8 mouse cellular contexts compared by ENCODE assay signal in the genomic region with DNA sequence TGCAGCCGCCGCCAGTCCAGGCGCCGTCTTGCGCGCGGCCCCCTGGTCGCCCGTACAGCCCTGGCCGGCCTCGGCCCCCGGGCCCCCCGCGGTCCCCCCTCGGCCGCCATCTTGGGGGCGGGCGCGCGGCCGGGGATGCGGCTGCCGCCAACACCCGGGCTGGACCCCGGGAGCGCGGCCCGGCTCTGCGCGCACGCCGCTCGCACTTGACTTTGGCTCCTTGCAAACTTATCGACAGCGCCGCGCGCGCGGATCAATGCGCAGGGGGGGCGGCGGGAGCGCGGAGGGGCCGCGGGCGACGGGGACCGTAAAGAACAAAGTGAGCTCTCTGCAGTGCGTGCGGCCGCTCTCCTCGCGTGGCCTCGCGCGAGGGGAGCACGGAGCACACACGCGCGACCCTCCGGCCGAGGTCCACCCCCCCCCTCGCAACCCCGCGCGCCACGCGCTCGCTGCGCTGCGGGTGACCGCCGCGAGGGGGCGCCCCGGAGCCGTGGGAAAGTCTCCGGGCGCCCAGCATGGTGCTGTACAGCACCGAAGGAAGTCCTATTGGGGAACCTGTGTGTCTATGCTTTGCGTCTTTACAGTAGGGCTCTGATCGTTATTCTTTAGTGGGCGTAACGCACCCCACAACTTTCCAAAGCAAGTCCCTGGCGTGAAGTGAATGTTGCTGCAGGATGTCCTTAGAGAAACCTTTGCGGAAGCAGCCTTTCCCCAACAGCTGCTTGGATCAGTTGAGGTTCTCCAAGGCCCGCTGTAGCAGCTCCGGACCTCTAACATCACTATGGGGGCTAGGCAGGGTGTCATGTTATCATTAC. TPM values are rescaled to one million over a fixed set of nuclear protein-coding genes. Genes with fewer than 3 reads are reported as not detected.
DNase-seq lines count a peak whose midpoint lies in the region; ATAC-seq and TF ChIP-seq lines count a peak whose summit lies in the region.

A gene (minus strand): TSS at position 86 of the 815 bp plus-strand sequence.

- no peaks in the 10 kb centered on the region for H3K4me1 ChIP-seq in brown adipose tissue, adult 24 weeks (ENCODE audit: control insufficient read depth, insufficient read depth, insufficient read length, low read length)
- peaks cover 66% of the 10 kb centered on the region for H3K4me1 ChIP-seq in forebrain, embryonic 13.5 days
- peaks cover 10% of the 10 kb centered on the region for H3K4me1 ChIP-seq in heart, postnatal 0 days (ENCODE audit: control insufficient read depth, insufficient read depth)
- H3K4me1 ChIP-seq in liver, embryonic 15.5 days (replicated peaks), result peaks cover 21% of the 10 kb centered on the region
- H3K4me1 ChIP-seq in neural tube, embryonic 11.5 days (ENCODE audit: control insufficient read depth, insufficient read depth, low read length), result peaks cover 28% of the 10 kb centered on the region
- peaks cover 21% of the 10 kb centered on the region for H3K4me1 ChIP-seq in stomach, embryonic 16.5 days (ENCODE audit: control insufficient read depth, insufficient read depth, low read length)

- H3K4me2 ChIP-seq in forebrain, embryonic 13.5 days, result peak within 1 kb of the TSS; percentile 89
- peak within 1 kb of the TSS; percentile 78 for H3K4me2 ChIP-seq in heart, postnatal 0 days (ENCODE audit: low read depth, low read length)
- peak within 1 kb of the TSS; percentile 73 for H3K4me2 ChIP-seq in liver, embryonic 15.5 days
- H3K4me2 ChIP-seq in neural tube, embryonic 11.5 days (ENCODE audit: low read depth), result peak within 1 kb of the TSS; percentile 73
- peak within 1 kb of the TSS; percentile 83 for H3K4me2 ChIP-seq in stomach, embryonic 16.5 days (ENCODE audit: low read depth, low read length)

- H3K36me3 ChIP-seq in forebrain, embryonic 13.5 days (ENCODE audit: poor library complexity, severe bottlenecking), result no peaks in the 10 kb centered on the region
- no peaks in the 10 kb centered on the region for H3K36me3 ChIP-seq in heart, postnatal 0 days (replicated peaks; ENCODE audit: control insufficient read depth, insufficient read depth, low read length)
- no peaks in the 10 kb centered on the region for H3K36me3 ChIP-seq in liver, embryonic 15.5 days (replicated peaks)
- no peaks in the 10 kb centered on the region for H3K36me3 ChIP-seq in neural tube, embryonic 11.5 days (ENCODE audit: control insufficient read depth, insufficient read depth, low read length)
- H3K36me3 ChIP-seq in stomach, embryonic 16.5 days (ENCODE audit: control insufficient read depth, insufficient read depth, low read length), result no peaks in the 10 kb centered on the region

- WGBS in forebrain, embryonic 13.5 days, result under 1% methylated on average over 79 of the region's 90 CpGs
- WGBS in heart, postnatal 0 days, result 1% methylated on average over 57 of the region's 90 CpGs
- under 1% methylated on average over 90 of the region's 90 CpGs for WGBS in liver, embryonic 15.5 days (ENCODE audit: insufficient replicate concordance)
- under 1% methylated on average over 74 of the region's 90 CpGs for WGBS in neural tube, embryonic 11.5 days
- WGBS in stomach, embryonic 16.5 days, result 1% methylated on average over 90 of the region's 90 CpGs

- DNase-seq in CD8-positive naive resting alpha-beta T cell, adult 2 months (ENCODE audit: low read depth in 2 of 2, low spot score in 2 of 2), result peak; percentile 16 to 32
- peak; percentile 46 for DNase-seq in heart, postnatal 0 days (ENCODE audit: low spot score)
- DNase-seq in kidney, postnatal 36 days, result peak; percentile 56 to 78
- DNase-seq in neural tube, embryonic 11.5 days (ENCODE audit: low spot score), result peak; percentile 91

- H3K9ac ChIP-seq in forebrain, embryonic 13.5 days, result peak within 1 kb of the TSS; percentile 79
- H3K9ac ChIP-seq in heart, postnatal 0 days (replicated peaks; ENCODE audit: low read depth, low read length), result peak within 1 kb of the TSS; percentile 69
- no peak within 1 kb of the TSS; the same call in 1 of the 2 replicates for H3K9ac ChIP-seq in liver, embryonic 15.5 days
- peak within 1 kb of the TSS; percentile 90 for H3K9ac ChIP-seq in neural tube, embryonic 11.5 days (ENCODE audit: low read length)
- H3K9ac ChIP-seq in stomach, embryonic 16.5 days (ENCODE audit: low read length), result peak within 1 kb of the TSS; percentile 89

- peak within 1 kb of the TSS; percentile 71 for H3K4me3 ChIP-seq in brown adipose tissue, adult 24 weeks (ENCODE audit: insufficient read depth, low read depth, low read length)
- peak within 1 kb of the TSS; percentile 66 for H3K4me3 ChIP-seq in forebrain, embryonic 13.5 days
- H3K4me3 ChIP-seq in heart, postnatal 0 days (ENCODE audit: low read depth, low read length), result peak within 1 kb of the TSS; percentile 76
- peak within 1 kb of the TSS; percentile 63 for H3K4me3 ChIP-seq in liver, embryonic 15.5 days (replicated peaks)
- peak within 1 kb of the TSS; percentile 79 for H3K4me3 ChIP-seq in neural tube, embryonic 11.5 days (ENCODE audit: low read depth, low read length)
- H3K4me3 ChIP-seq in stomach, embryonic 16.5 days (replicated peaks; ENCODE audit: low read length), result peak within 1 kb of the TSS; percentile 80

- no peak for TF ChIP-seq EP300 in heart, postnatal 0 days (IDR thresholded peaks at IDR 0.05; ENCODE audit: low read depth)

- TF ChIP-seq CTCF in heart, postnatal 0 days (IDR thresholded peaks at IDR 0.05; ENCODE audit: low read depth), result peak; percentile 50

- no peaks in the 10 kb centered on the region for H3K9me3 ChIP-seq in forebrain, embryonic 13.5 days (replicated peaks)
- H3K9me3 ChIP-seq in heart, postnatal 0 days (replicated peaks; ENCODE audit: control insufficient read depth, low read length), result no peaks in the 10 kb centered on the region
- H3K9me3 ChIP-seq in liver, embryonic 15.5 days (replicated peaks), result no peaks in the 10 kb centered on the region
- H3K9me3 ChIP-seq in neural tube, embryonic 11.5 days (ENCODE audit: control insufficient read depth, low read length), result no peaks in the 10 kb centered on the region
- no peaks in the 10 kb centered on the region for H3K9me3 ChIP-seq in stomach, embryonic 16.5 days (replicated peaks; ENCODE audit: control insufficient read depth, low read length)

- peaks cover 11% of the 10 kb centered on the region for H3K27me3 ChIP-seq in forebrain, embryonic 13.5 days
- H3K27me3 ChIP-seq in heart, postnatal 0 days (ENCODE audit: control insufficient read depth, insufficient read depth, low read length), result peaks cover 36% of the 10 kb centered on the region
- peaks cover 91% of the 10 kb centered on the region for H3K27me3 ChIP-seq in liver, embryonic 15.5 days
- peaks cover 20% of the 10 kb centered on the region for H3K27me3 ChIP-seq in neural tube, embryonic 11.5 days (ENCODE audit: control insufficient read depth, insufficient read depth, low read length)
- H3K27me3 ChIP-seq in stomach, embryonic 16.5 days (ENCODE audit: control insufficient read depth, insufficient read depth, low read length), result peaks cover 45% of the 10 kb centered on the region

- H3K27ac ChIP-seq in brown adipose tissue, adult 24 weeks (replicated peaks; ENCODE audit: low read depth, low read length), result no peak within 1 kb of the TSS
- H3K27ac ChIP-seq in forebrain, embryonic 13.5 days, result peak within 1 kb of the TSS; percentile 89
- H3K27ac ChIP-seq in heart, postnatal 0 days (ENCODE audit: low read depth), result 0 out of 2 replicates have a peak within 1 kb of the TSS, but pooled peaks have one; percentile 36
- H3K27ac ChIP-seq in liver, embryonic 15.5 days (replicated peaks), result no peak within 1 kb of the TSS
- peak within 1 kb of the TSS; percentile 91 for H3K27ac ChIP-seq in neural tube, embryonic 11.5 days (ENCODE audit: low read depth, low read length)
- peak within 1 kb of the TSS; percentile 57 for H3K27ac ChIP-seq in stomach, embryonic 16.5 days (ENCODE audit: low read length)

- ATAC-seq in forebrain, embryonic 13.5 days, result peak; percentile 73
- ATAC-seq in heart, postnatal 0 days (ENCODE audit: insufficient read depth, low read depth), result peak; percentile 84
- ATAC-seq in liver, embryonic 15.5 days (ENCODE audit: insufficient read depth), result peak; percentile 40
- ATAC-seq in neural tube, embryonic 11.5 days (ENCODE audit: insufficient read depth, low FRiP score, low TSS enrichment), result peak; percentile 61
- ATAC-seq in stomach, embryonic 16.5 days (ENCODE audit: insufficient read depth, low FRiP score), result peak; percentile 87

RNA-seq across cellular contexts. Expression of the gene that starts here (rescaled TPM):
- not detected in 2 replicates for polyA plus RNA-seq in brown adipose tissue, adult 24 weeks (2012; ENCODE audit: insufficient read depth, insufficient read length, missing spikeins)
- polyA plus RNA-seq in forebrain, embryonic 13.5 days (2015; fragmentation: Nextera tagmentation; extraction: Ambion mirVana), result 16.9 and 17.9 TPM in 2 replicates
- 3.3 and 9.5 TPM in 2 replicates for total RNA-seq in heart, postnatal 0 days (2014; rRNA removed; ENCODE audit: low replicate concordance)
- 1.3 and 1.4 TPM in 2 replicates for polyA plus RNA-seq in heart, postnatal 0 days (2015; fragmentation: Nextera tagmentation; extraction: Ambion mirVana)
- polyA plus RNA-seq in liver, embryonic 15.5 days (2015; fragmentation: Nextera tagmentation; extraction: Ambion mirVana), result 1.8 and 2.2 TPM in 2 replicates
- polyA plus RNA-seq in neural tube, embryonic 11.5 days (2014; fragmentation: Nextera tagmentation; extraction: Ambion mirVana), result 12.7 and 16.2 TPM in 2 replicates
- polyA plus RNA-seq in stomach, embryonic 16.5 days (2015; fragmentation: Nextera tagmentation; extraction: Ambion mirVana), result 3.2 and 3.5 TPM in 2 replicates

Comparison
In these comparisons a context has a peak if more than half of its experiments do, and no peak if none do; other contexts are left out.
1. DNase-seq: peak in every context shown above with its lines; median percentile 91 in neural tube, embryonic 11.5 days; 67 in kidney, postnatal 36 days; 46 in heart, postnatal 0 days; 24 in CD8-positive naive resting alpha-beta T cell, adult 2 months.
2. H3K27ac ChIP-seq: peak in forebrain, embryonic 13.5 days (single experiment), heart, postnatal 0 days (single experiment), neural tube, embryonic 11.5 days (single experiment) and stomach, embryonic 16.5 days (single experiment); none in brown adipose tissue, adult 24 weeks (single experiment) and liver, embryonic 15.5 days (single experiment).
3. Peak in every context shown above with its lines, with median percentiles within 50 percentile points of each other: H3K4me3 ChIP-seq, ATAC-seq and H3K4me2 ChIP-seq.